Mouse (Mus musculus) embryonic facial prominence, embryonic 15.5 days (tissue): ENCODE data around the gene Slc38a11. TPM values are rescaled to one million over a fixed set of nuclear protein-coding genes. Genes with fewer than 3 reads are reported as not detected.

Source experiments
- ATAC-seq: fragments of 200-750 bp; cut with Nextera tagmentation; 2 replicates; pipeline ENCODE4 v1.8.0; 2017; ENCODE audit warnings: low read depth, moderate TSS enrichment; ENCODE audit not compliant: insufficient number of reproducible peaks, low FRiP score, low TSS enrichment
- H3K27ac ChIP-seq: fragments of 300-500 bp; sonication (generic); replicated peaks from 2 replicates; pipeline ENCODE4 v1.5.1; 2015; ENCODE audit warnings: mild to moderate bottlenecking, inconsistent platforms
- H3K27me3 ChIP-seq: fragments of 300-500 bp; sonication (generic); 2 replicates; pipeline ENCODE4 v1.6.1; 2015; ENCODE audit warnings: inconsistent platforms
- H3K36me3 ChIP-seq: fragments of 300-500 bp; sonication (generic); 2 replicates; pipeline ENCODE4 v1.6.1; 2015; ENCODE audit warnings: mild to moderate bottlenecking, inconsistent platforms
- H3K4me1 ChIP-seq: fragments of 300-500 bp; sonication (generic); 2 replicates; pipeline ENCODE4 v1.6.1; 2015; ENCODE audit warnings: inconsistent platforms
- H3K4me2 ChIP-seq: fragments of 300-500 bp; sonication (generic); replicated peaks from 2 replicates; pipeline ENCODE4 v1.6.1; 2015; ENCODE audit warnings: mild to moderate bottlenecking, inconsistent platforms
- H3K4me3 ChIP-seq: fragments of 300-500 bp; sonication (generic); replicated peaks from 2 replicates; pipeline ENCODE4 v1.5.1; 2015; ENCODE audit warnings: mild to moderate bottlenecking, inconsistent platforms
- H3K9ac ChIP-seq: fragments of 300-500 bp; sonication (generic); 2 replicates; pipeline ENCODE4 v1.6.1; 2015; ENCODE audit warnings: inconsistent platforms
- H3K9me3 ChIP-seq: fragments of 300-500 bp; sonication (generic); replicated peaks from 2 replicates; pipeline ENCODE4 v1.6.1; 2016; ENCODE audit warnings: inconsistent platforms
- WGBS: fragments of 180-500 bp; shearing (Covaris S2); methylation state at CpG from one replicate; pipeline ENCODE4 v1.1.7; 2015; 5-methylcytosine and 5-hydroxymethylcytosine counted together
- polyA plus RNA-seq: library from polyadenylated mRNA; unstranded; fragments of >200 nt; fragmentation: Nextera tagmentation; extraction: Ambion mirVana; gene quantifications from 2 replicates; pipeline ENCODE4 v1.2.1, GENCODE M21; 2015

Slc38a11 gene
- 0.13 and 0.62 TPM in 2 replicates for polyA plus RNA-seq

- Histone ChIP-seq H3K4me2 (peak within 1 kb of the TSS; percentile 21), H3K27ac (no peak within 1 kb of the TSS), H3K36me3 (no peaks in the 10 kb centered on the region), H3K9ac (no peak within 1 kb of the TSS), H3K9me3 (no peaks in the 10 kb centered on the region), H3K4me1 (no peaks in the 10 kb centered on the region), H3K27me3 (peaks cover 4% of the 10 kb centered on the region; the same call in 1 of the 2 replicates), H3K4me3 (0 out of 2 replicates have a peak within 1 kb of the TSS, but pooled peaks have one; percentile 7)
- WGBS, result 6% methylated on average over 18 of the region's 18 CpGs
- peak; percentile 60; the same call in 1 of the 2 replicates for ATAC-seq
Observed at GRCm38 (mm10) chr2:65363828-65364497, at the start of gene Slc38a11. Slc38a11 (minus strand) TSS chr2:65364034.

DNA sequence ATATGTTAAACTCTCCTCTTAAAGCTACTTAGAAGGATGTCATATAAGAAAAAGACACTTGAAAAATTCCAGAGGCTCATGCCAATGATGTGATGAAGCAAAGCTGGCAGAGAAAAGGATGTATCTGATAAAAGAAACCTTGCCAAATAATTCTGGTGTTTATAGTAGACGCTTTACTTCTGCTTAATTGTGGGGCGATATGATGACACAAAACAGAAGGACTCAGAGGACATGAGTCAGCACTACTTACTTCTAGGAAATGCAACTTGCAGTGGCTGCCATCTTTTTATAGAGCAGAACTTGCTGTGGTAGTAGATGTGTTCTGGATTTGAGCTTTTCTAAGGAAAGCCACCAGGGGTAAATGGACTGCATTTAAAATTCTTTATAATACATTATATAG is 43.3 kb upstream of the Slc38a11 start:
- H3K4me2 ChIP-seq, result no peak overlapping the region
- no peak for ATAC-seq
- H3K36me3 ChIP-seq, result no peaks in the 10 kb centered on the region
- no peak overlapping the region for H3K9ac ChIP-seq
- no peaks in the 10 kb centered on the region for H3K4me1 ChIP-seq
- no peaks in the 10 kb centered on the region for H3K27me3 ChIP-seq
- no peaks in the 10 kb centered on the region for H3K9me3 ChIP-seq
- no peak overlapping the region for H3K4me3 ChIP-seq
- no peak overlapping the region for H3K27ac ChIP-seq
- WGBS, result 69% methylated on average over 2 of the region's 2 CpGs

- no peak for ATAC-seq
- no peak overlapping the region for H3K9ac ChIP-seq
- no peaks in the 10 kb centered on the region for H3K36me3 ChIP-seq
- no peaks in the 10 kb centered on the region for H3K27me3 ChIP-seq
- WGBS, result 77% methylated on average over 1 of the region's 1 CpGs
- H3K4me2 ChIP-seq, result no peak overlapping the region
- no peak overlapping the region for H3K4me3 ChIP-seq
- H3K27ac ChIP-seq, result no peak overlapping the region
- no peaks in the 10 kb centered on the region for H3K4me1 ChIP-seq
- no peaks in the 10 kb centered on the region for H3K9me3 ChIP-seq
Observed at GRCm38 (mm10) chr2:65405407-65405806, 41.6 kb upstream of the Slc38a11 start.

GRCm38 (mm10) chr2:65402001-65402400 is 38.2 kb upstream of the Slc38a11 start:
- Histone ChIP-seq H3K9ac (no peak overlapping the region), H3K9me3 (no peaks in the 10 kb centered on the region), H3K27ac (no peak overlapping the region), H3K36me3 (no peaks in the 10 kb centered on the region), H3K4me3 (no peak overlapping the region), H3K4me2 (no peak overlapping the region), H3K27me3 (no peaks in the 10 kb centered on the region), H3K4me1 (no peaks in the 10 kb centered on the region)
- WGBS, result 77% methylated on average over 5 of the region's 5 CpGs
- no peak for ATAC-seq

DNA sequence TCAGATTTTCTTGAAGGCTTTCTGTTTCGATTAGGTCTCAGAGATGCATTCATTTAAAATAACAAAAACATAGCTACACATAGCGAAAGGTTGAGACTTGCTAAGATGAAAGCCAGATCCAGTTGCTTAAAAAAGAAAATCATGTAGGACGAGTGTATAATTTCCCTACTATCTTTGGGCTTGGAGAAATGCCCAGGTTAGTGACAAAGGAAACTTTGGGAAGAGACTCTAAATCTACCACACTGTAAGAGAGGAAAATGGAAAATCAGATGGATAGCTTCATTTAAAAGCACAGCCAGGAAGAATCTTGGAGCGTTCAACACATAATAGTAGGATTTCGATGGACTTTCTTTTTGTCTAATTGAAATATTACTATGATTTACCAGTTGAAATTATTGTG is 36.1 kb upstream of the Slc38a11 start:
- no peak for ATAC-seq
- H3K36me3 ChIP-seq, result no peaks in the 10 kb centered on the region
- H3K27me3 ChIP-seq, result no peaks in the 10 kb centered on the region
- no peaks in the 10 kb centered on the region for H3K9me3 ChIP-seq
- H3K4me2 ChIP-seq, result no peak overlapping the region
- H3K27ac ChIP-seq, result no peak overlapping the region
- no peak overlapping the region for H3K9ac ChIP-seq
- no peaks in the 10 kb centered on the region for H3K4me1 ChIP-seq
- H3K4me3 ChIP-seq, result no peak overlapping the region
- 61% methylated on average over 5 of the region's 5 CpGs for WGBS

DNA sequence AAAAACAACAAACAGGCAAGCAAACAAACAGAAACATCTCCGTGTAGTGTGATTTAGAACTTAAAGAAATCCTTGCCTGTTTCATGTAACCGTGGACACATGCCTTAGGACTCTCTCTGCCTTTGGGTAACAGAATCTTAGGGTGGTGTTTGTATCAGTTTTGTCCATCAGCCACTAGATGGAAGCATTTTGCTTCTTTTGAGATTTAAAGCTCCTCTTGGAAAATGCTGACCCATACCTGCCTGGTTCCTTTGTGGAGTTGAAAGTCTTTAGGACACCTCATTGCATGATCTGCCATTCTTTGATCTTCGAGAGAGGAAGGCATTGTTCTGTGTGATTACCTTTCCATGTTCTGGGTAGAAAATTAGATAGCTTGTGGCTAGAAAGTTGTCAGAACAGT is 32.3 kb upstream of the Slc38a11 start:
- no peak for ATAC-seq
- no peak overlapping the region for H3K27ac ChIP-seq
- no peak overlapping the region for H3K4me2 ChIP-seq
- H3K4me3 ChIP-seq, result no peak overlapping the region
- no peaks in the 10 kb centered on the region for H3K36me3 ChIP-seq
- H3K9ac ChIP-seq, result no peak overlapping the region
- no peaks in the 10 kb centered on the region for H3K9me3 ChIP-seq
- H3K4me1 ChIP-seq, result no peaks in the 10 kb centered on the region
- no peaks in the 10 kb centered on the region for H3K27me3 ChIP-seq
- 17% methylated on average over 3 of the region's 3 CpGs for WGBS

GRCm38 (mm10) chr2:65393061-65393460 is 29.2 kb upstream of the Slc38a11 start:
- H3K27ac ChIP-seq, result no peak overlapping the region
- 74% methylated on average over 4 of the region's 4 CpGs for WGBS
- H3K27me3 ChIP-seq, result no peaks in the 10 kb centered on the region
- no peaks in the 10 kb centered on the region for H3K9me3 ChIP-seq
- H3K4me2 ChIP-seq, result no peak overlapping the region
- no peaks in the 10 kb centered on the region for H3K4me1 ChIP-seq
- no peaks in the 10 kb centered on the region for H3K36me3 ChIP-seq
- H3K4me3 ChIP-seq, result no peak overlapping the region
- ATAC-seq, result peak; percentile 19; the same call in 1 of the 2 replicates
- no peak overlapping the region for H3K9ac ChIP-seq

GRCm38 (mm10) chr2:65391322-65391721 is 27.5 kb upstream of the Slc38a11 start:
- ATAC-seq, result no peak
- no peak overlapping the region for H3K4me3 ChIP-seq
- no peaks in the 10 kb centered on the region for H3K36me3 ChIP-seq
- H3K4me1 ChIP-seq, result no peaks in the 10 kb centered on the region
- H3K4me2 ChIP-seq, result no peak overlapping the region
- no peak overlapping the region for H3K27ac ChIP-seq
- H3K9ac ChIP-seq, result no peak overlapping the region
- H3K9me3 ChIP-seq, result no peaks in the 10 kb centered on the region
- WGBS, result 72% methylated on average over 6 of the region's 6 CpGs
- no peaks in the 10 kb centered on the region for H3K27me3 ChIP-seq

- H3K36me3 ChIP-seq, result no peaks in the 10 kb centered on the region
- WGBS, result 74% methylated on average over 6 of the region's 6 CpGs
- H3K9me3 ChIP-seq, result no peaks in the 10 kb centered on the region
- no peak overlapping the region for H3K9ac ChIP-seq
- no peak overlapping the region for H3K27ac ChIP-seq
- no peaks in the 10 kb centered on the region for H3K27me3 ChIP-seq
- no peaks in the 10 kb centered on the region for H3K4me1 ChIP-seq
- no peak overlapping the region for H3K4me2 ChIP-seq
- no peak overlapping the region for H3K4me3 ChIP-seq
- ATAC-seq, result no peak
Observed at GRCm38 (mm10) chr2:65384815-65385214, 21.0 kb upstream of the Slc38a11 start.

DNA sequence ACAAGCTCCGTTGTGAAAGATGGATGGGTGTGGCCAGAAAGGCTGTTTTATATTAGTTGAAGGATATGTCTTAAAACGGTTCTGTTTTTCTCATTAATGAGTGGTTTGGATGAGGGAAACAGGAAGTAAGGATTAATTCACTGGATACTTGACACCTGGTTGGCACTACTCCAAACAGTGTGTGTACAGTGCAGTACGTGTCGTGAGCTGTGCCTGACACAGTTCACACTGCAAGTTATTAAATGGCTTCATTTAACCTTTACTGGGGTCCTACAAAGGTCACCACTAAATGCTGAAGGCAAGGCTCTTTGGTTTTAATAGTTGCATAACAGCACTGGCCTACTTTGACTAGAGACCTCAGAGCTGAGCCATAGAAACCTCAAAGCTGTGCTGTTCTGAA is 18.7 kb upstream of the Slc38a11 start:
- H3K4me1 ChIP-seq, result no peaks in the 10 kb centered on the region
- ATAC-seq, result no peak

GRCm38 (mm10) chr2:65378425-65378824 is 14.6 kb upstream of the Slc38a11 start:
- H3K4me1 ChIP-seq, result no peaks in the 10 kb centered on the region
- no peak overlapping the region for H3K9ac ChIP-seq
- H3K9me3 ChIP-seq, result no peaks in the 10 kb centered on the region
- no peak overlapping the region for H3K27ac ChIP-seq
- H3K36me3 ChIP-seq, result no peaks in the 10 kb centered on the region
- ATAC-seq, result no peak
- no peak overlapping the region for H3K4me3 ChIP-seq
- WGBS, result 68% methylated on average over 4 of the region's 4 CpGs
- H3K27me3 ChIP-seq, result no peaks in the 10 kb centered on the region
- no peak overlapping the region for H3K4me2 ChIP-seq

More for the DNA sequence above, 18.7 kb upstream of the Slc38a11 start:
- Histone ChIP-seq H3K36me3 (no peaks in the 10 kb centered on the region), H3K4me3 (no peak overlapping the region), H3K27me3 (no peaks in the 10 kb centered on the region), H3K4me2 (no peak overlapping the region), H3K27ac (no peak overlapping the region), H3K9me3 (no peaks in the 10 kb centered on the region), H3K9ac (no peak overlapping the region)
- WGBS, result 8% methylated on average over 4 of the region's 4 CpGs

- no peak overlapping the region for H3K27ac ChIP-seq
- no peak for ATAC-seq
- no peaks in the 10 kb centered on the region for H3K9me3 ChIP-seq
- H3K4me2 ChIP-seq, result no peak overlapping the region
- H3K4me1 ChIP-seq, result no peaks in the 10 kb centered on the region
- 88% methylated on average over 5 of the region's 5 CpGs for WGBS
- H3K36me3 ChIP-seq, result no peaks in the 10 kb centered on the region
- no peak overlapping the region for H3K9ac ChIP-seq
- H3K4me3 ChIP-seq, result no peak overlapping the region
- H3K27me3 ChIP-seq, result no peaks in the 10 kb centered on the region
Observed at GRCm38 (mm10) chr2:65374410-65374809, 10.6 kb upstream of the Slc38a11 start.
